Mouse (Mus musculus) CH12.LX (cell line): Measurements from ENCODE around the gene Lypd6b. TPM values are rescaled to one million over a fixed set of nuclear protein-coding genes. Genes with fewer than 3 reads are reported as not detected.

ENCODE experiments used
- DNase-seq: peaks from one replicate; pipeline ENCODE4 v3.0.0-alpha.2; 2013; ENCODE audit errors: extremely low read depth
- H3K27ac ChIP-seq: 2 replicates; pipeline ENCODE4 v1.5.1; 2012; ENCODE audit warnings: low read depth, mild to moderate bottlenecking, control low read depth, moderate library complexity; ENCODE audit not compliant: insufficient read depth
- H3K27me3 ChIP-seq: replicated peaks from 2 replicates; pipeline ENCODE3; 2012; ENCODE audit warnings: inconsistent platforms
- H3K36me3 ChIP-seq, 2 experiments: replicated peaks in 1 of 2; 2 replicates each; pipeline versions ENCODE3 to v1.6.1; 2012; ENCODE audit warnings: inconsistent platforms in 1 of 2, low read length in 1 of 2, mild to moderate bottlenecking in 1 of 2, mixed read lengths in 1 of 2, moderate library complexity in 1 of 2; ENCODE audit not compliant: control insufficient read depth in 1 of 2, insufficient read depth in 1 of 2
- H3K4me1 ChIP-seq, 2 experiments: 2 replicates each; pipeline ENCODE4 v1.6.1; 2012; ENCODE audit warnings: inconsistent platforms in 1 of 2, moderate library complexity in 1 of 2; ENCODE audit not compliant: insufficient read depth in 2 of 2, control insufficient read depth in 1 of 2
- H3K4me2 ChIP-seq: 2 replicates; pipeline ENCODE4 v1.6.1; 2012; ENCODE audit warnings: low read depth, mild to moderate bottlenecking, control low read depth; ENCODE audit not compliant: poor library complexity, insufficient read depth, severe bottlenecking
- H3K4me3 ChIP-seq, 3 experiments: fragments of 150-350 bp in 1 of 3; sonication (generic) in 1 of 3; replicated peaks in 1 of 3; 2 replicates each; pipeline versions ENCODE3 to v1.5.1; 2011 to 2012; ENCODE audit warnings: low read depth in 2 of 3, low read length in 2 of 3, mild to moderate bottlenecking in 2 of 3, moderate library complexity in 2 of 3, control low read depth in 1 of 3, improper control_type of control experiment in 1 of 3, inconsistent platforms in 1 of 3, mixed read lengths in 1 of 3; ENCODE audit not compliant: poor library complexity in 1 of 3
- H3K79me2 ChIP-seq: replicated peaks from 2 replicates; pipeline ENCODE4 v1.6.1; 2012; ENCODE audit warnings: mild to moderate bottlenecking, moderate library complexity; ENCODE audit not compliant: control insufficient read depth, poor library complexity, insufficient read depth, severe bottlenecking; ENCODE audit errors: extremely low read depth
- H3K9ac ChIP-seq: 2 replicates; pipeline ENCODE4 v1.6.1; 2012; ENCODE audit warnings: low read depth, mild to moderate bottlenecking, control low read depth, moderate library complexity; ENCODE audit not compliant: insufficient read depth
- H3K9me3 ChIP-seq: replicated peaks from 2 replicates; pipeline ENCODE3; 2012; ENCODE audit warnings: low read length, inconsistent platforms, mixed read lengths
- CHD1 ChIP-seq: IDR thresholded peaks from 2 replicates; pipeline ENCODE4 v1.6.1; 2012; ENCODE audit warnings: low read depth, low read length, improper control_type of control experiment, inconsistent platforms
- ELF1 ChIP-seq: IDR thresholded peaks from 2 replicates; pipeline ENCODE4 v1.6.1; 2014; ENCODE audit warnings: low read depth, mild to moderate bottlenecking, inconsistent platforms, low read length, improper control_type of control experiment
- GABPA ChIP-seq: IDR thresholded peaks from 2 replicates; pipeline ENCODE4 v1.6.1; 2012; ENCODE audit warnings: low read depth, low read length, improper control_type of control experiment, inconsistent platforms; ENCODE audit not compliant: insufficient replicate concordance
- HCFC1 ChIP-seq: IDR thresholded peaks from 2 replicates; pipeline ENCODE4 v1.6.1; 2012; ENCODE audit warnings: low read depth, mild to moderate bottlenecking, inconsistent platforms, low read length, improper control_type of control experiment
- IRF4 ChIP-seq: IDR thresholded peaks from 2 replicates; pipeline ENCODE4 v1.6.1; 2014; ENCODE audit warnings: low read depth, mild to moderate bottlenecking, inconsistent platforms, low read length, improper control_type of control experiment
- KAT2A ChIP-seq: IDR thresholded peaks from 2 replicates; pipeline ENCODE4 v1.6.1; 2012; ENCODE audit warnings: low read length, improper control_type of control experiment, inconsistent platforms; ENCODE audit not compliant: insufficient replicate concordance
- MAFK ChIP-seq: IDR thresholded peaks from 2 replicates; pipeline ENCODE4 v1.6.1; 2011; ENCODE audit warnings: low read length, improper control_type of control experiment; ENCODE audit not compliant: insufficient replicate concordance
- MEF2A ChIP-seq: IDR thresholded peaks from 2 replicates; pipeline ENCODE4 v1.6.1; 2014; ENCODE audit warnings: low read depth, mild to moderate bottlenecking, inconsistent platforms, low read length, improper control_type of control experiment, borderline replicate concordance
- MXI1 ChIP-seq: IDR thresholded peaks from 2 replicates; pipeline ENCODE4 v1.6.1; 2011; ENCODE audit warnings: mild to moderate bottlenecking, low read depth, low read length, improper control_type of control experiment
- MYC ChIP-seq: IDR thresholded peaks from 2 replicates; pipeline ENCODE4 v1.6.1; 2011; ENCODE audit warnings: low read depth, mild to moderate bottlenecking, improper control_type of control experiment, low read length
- NELFE ChIP-seq: IDR thresholded peaks from 2 replicates; pipeline ENCODE4 v1.6.1; 2011; ENCODE audit warnings: low read depth, low read length, improper control_type of control experiment
- PAX5 ChIP-seq: IDR thresholded peaks from 2 replicates; pipeline ENCODE4 v1.6.1; 2012; ENCODE audit warnings: low read length, inconsistent platforms, mixed read lengths
- POLR2AphosphoS2 ChIP-seq: IDR thresholded peaks from 2 replicates; pipeline ENCODE4 v1.6.1; 2011; ENCODE audit warnings: low read depth, low read length, improper control_type of control experiment
- RAD21 ChIP-seq: IDR thresholded peaks from 2 replicates; pipeline ENCODE4 v1.6.1; 2011; ENCODE audit warnings: low read depth, mild to moderate bottlenecking, low read length, improper control_type of control experiment, moderate library complexity
- RCOR1 ChIP-seq: conservative IDR thresholded peaks from 2 replicates; pipeline ENCODE4 v1.6.1; 2012; ENCODE audit warnings: low read depth, mild to moderate bottlenecking, inconsistent platforms, low read length, improper control_type of control experiment
- SIN3A ChIP-seq: IDR thresholded peaks from 2 replicates; pipeline ENCODE4 v1.6.1; 2012; ENCODE audit warnings: low read length, improper control_type of control experiment, inconsistent platforms
- SMC3 ChIP-seq: IDR thresholded peaks from 2 replicates; pipeline ENCODE4 v1.6.1; 2011; ENCODE audit warnings: low read depth, low read length, improper control_type of control experiment
- TBP ChIP-seq: conservative IDR thresholded peaks from 2 replicates; pipeline ENCODE4 v1.6.1; 2011; ENCODE audit warnings: low read depth, low read length, improper control_type of control experiment
- USF2 ChIP-seq: conservative IDR thresholded peaks from 2 replicates; pipeline ENCODE4 v1.6.1; 2011; ENCODE audit warnings: low read depth, low read length, improper control_type of control experiment
- ZC3H11A ChIP-seq: IDR thresholded peaks from 2 replicates; pipeline ENCODE4 v1.6.1; 2012; ENCODE audit warnings: low read depth, mild to moderate bottlenecking, inconsistent platforms, low read length, improper control_type of control experiment
- ZKSCAN1 ChIP-seq: IDR thresholded peaks from 2 replicates; pipeline ENCODE4 v1.6.1; 2012; ENCODE audit warnings: low read depth, inconsistent platforms, low read length, improper control_type of control experiment, borderline replicate concordance
- ZMIZ1 ChIP-seq: IDR thresholded peaks from 2 replicates; pipeline ENCODE4 v1.6.1; 2012; ENCODE audit warnings: low read depth, mild to moderate bottlenecking, inconsistent platforms, low read length, improper control_type of control experiment
- dilution Hi-C: fragments of 300-500 bp; cut with MboI; formaldehyde crosslinking; loops from 2 replicates; pipeline ENCODE4 v1.14.3; 2020; ENCODE audit warnings: low sequenced_read_pairs; ENCODE audit not compliant: extremely low pct_unique_long_range_greater_than_20kb, extremely low pct_ligation_motif_present
- in situ Hi-C: fragments of 300-500 bp; cut with MboI; formaldehyde crosslinking; loops from 3 replicates; pipeline ENCODE4 v1.14.3; 2019; ENCODE audit warnings: low sequenced_read_pairs, low pct_ligation_motif_present, low pct_unique_long_range_greater_than_20kb, mixed read lengths
- polyA plus RNA-seq: library from polyadenylated mRNA; unstranded; fragments of >175 nt; gene quantifications from 2 replicates; pipeline ENCODE4 v1.2.1, GENCODE M21; 2012; ENCODE audit warnings: low read depth; ENCODE audit not compliant: insufficient read length
- total RNA-seq, 2 experiments: library from RNA; depleted of rRNA; stranded (reverse); fragments of 300-350 nt in 1 of 2; fragments of >200 nt in 1 of 2; gene quantifications; 2 replicates each; pipeline ENCODE4 v1.2.3; 2012 to 2014

Gene Lypd6b
- total and polyA plus RNA-seq, 3 experiments = 0.15 to 1.4 TPM; not detected in 1

DNA sequence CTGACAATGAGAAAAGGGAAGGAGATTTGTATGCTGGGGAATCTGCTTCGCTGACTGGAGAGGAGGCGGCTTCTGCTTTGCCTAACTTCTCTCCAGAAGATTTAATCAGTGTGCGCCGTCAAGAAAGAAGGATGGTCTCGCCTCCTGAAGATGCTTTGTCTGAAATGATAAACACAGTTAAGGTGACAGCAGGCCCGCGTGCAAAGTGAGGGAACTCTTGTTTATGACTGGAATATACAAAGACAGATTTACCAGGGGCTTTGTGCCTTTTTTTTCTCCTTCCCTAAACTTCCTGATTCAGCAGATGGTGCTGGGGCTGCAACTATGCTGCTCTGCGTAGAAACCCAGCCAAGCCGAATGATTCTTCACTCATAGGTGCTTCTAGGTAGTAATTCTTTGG, 131.2 kb downstream of the Lypd6b start:
- Histone ChIP-seq H3K27me3 (no peaks in the 10 kb centered on the region), H3K4me1 (no peaks in the 10 kb centered on the region), H3K27ac (no peak overlapping the region), H3K4me2 (no peak overlapping the region), H3K9ac (no peak overlapping the region), H3K9me3 (no peaks in the 10 kb centered on the region)
- no peak for DNase-seq
- in situ Hi-C loops = no loop called here
- TF ChIP-seq MXI1 (no peak), ZKSCAN1 (no peak), USF2 (no peak), POLR2AphosphoS2 (no peak), GABPA (no peak), SMC3 (no peak), HCFC1 (no peak), MAFK (no peak), RAD21 (no peak), ZMIZ1 (no peak), KAT2A (no peak), ELF1 (no peak), IRF4 (no peak)
- TF ChIP-seq, all 38 proteins: peak for 0
- no peak overlapping the region for H3K4me3 ChIP-seq
- no peaks in the 10 kb centered on the region for H3K79me2 ChIP-seq
- H3K36me3 ChIP-seq = no peaks in the 10 kb centered on the region
- dilution Hi-C loops = no loop called here

DNA sequence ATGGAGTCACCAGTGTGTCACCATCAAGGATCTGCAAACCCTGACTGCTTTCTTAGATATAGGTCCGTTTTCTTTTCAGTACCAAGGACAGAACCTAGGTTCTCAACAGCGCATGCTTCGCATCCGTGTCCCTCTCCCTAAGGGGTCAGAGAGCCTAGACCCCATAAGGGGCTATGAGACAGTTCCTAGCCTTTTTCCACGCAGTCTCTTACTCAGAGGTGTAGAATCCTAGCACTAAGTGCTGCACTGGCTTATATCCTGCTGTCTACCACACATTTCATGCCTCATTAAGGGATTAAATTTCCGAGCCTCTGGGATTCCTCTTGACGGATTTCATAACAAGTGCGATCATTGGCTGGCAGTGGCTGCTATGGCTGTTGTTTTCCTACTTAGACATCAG, 134.5 kb downstream of the Lypd6b start:
- no peaks in the 10 kb centered on the region for H3K27me3 ChIP-seq
- H3K36me3 ChIP-seq = no peaks in the 10 kb centered on the region
- H3K4me1 ChIP-seq = peaks cover 0 to 7% of the 10 kb centered on the region in 2 experiments; a peak in 2 of 4 replicates
- no peak overlapping the region for H3K9ac ChIP-seq
- dilution Hi-C loops (no loop called here), in situ Hi-C loops (no loop called here)
- no peak overlapping the region for H3K4me2 ChIP-seq
- H3K79me2 ChIP-seq = no peaks in the 10 kb centered on the region
- no peak for DNase-seq
- TF ChIP-seq SIN3A (no peak), MAFK (no peak), TBP (no peak), KAT2A (no peak), NELFE (no peak), ZC3H11A (no peak), POLR2AphosphoS2 (no peak), RCOR1 (no peak), PAX5 (no peak), MEF2A (no peak), MYC (no peak), CHD1 (no peak)
- H3K9me3 ChIP-seq = no peaks in the 10 kb centered on the region
- H3K4me3 ChIP-seq = no peak overlapping the region
- no peak overlapping the region for H3K27ac ChIP-seq
